Mouse (Mus musculus) adrenal gland, adult 8-10 months (tissue): ENCODE results near the gene Map10. TPM values are rescaled to one million over a fixed set of nuclear protein-coding genes. Genes with fewer than 3 reads are reported as not detected.

Source experiments
- DNase-seq: peaks from one replicate; pipeline ENCODE4 v3.0.0; 2022
- total RNA-seq, 4 experiments: library from RNA; stranded (reverse); gene quantifications; 2 replicates each; pipeline ENCODE4 v1.2.4; 2022

Map10 gene
- total RNA-seq, 4 experiments from 2014 or later = 3.4 to 5.4 (median 4.9) TPM

GRCm38 (mm10) chr8:125670906-125671305, 1.3 kb downstream of the Map10 start:
- no peak for DNase-seq

- DNase-seq = no peak
These were observed 1.8 kb downstream of the Map10 start for GRCm38 (mm10) chr8:125671371-125671770.

GRCm38 (mm10) chr8:125675796-125676195, 6.2 kb downstream of the Map10 start:
- DNase-seq = no peak

GRCm38 (mm10) chr8:125677484-125677883, 7.9 kb downstream of the Map10 start:
- DNase-seq = no peak

GRCm38 (mm10) chr8:125678854-125679648, 9.4 kb downstream of the Map10 start:
- no peak for DNase-seq

- DNase-seq = no peak
These were observed 11.3 kb downstream of the Map10 start for GRCm38 (mm10) chr8:125680851-125681408.

- DNase-seq = no peak
These were observed 15.7 kb downstream of the Map10 start for GRCm38 (mm10) chr8:125685216-125685760.

GRCm38 (mm10) chr8:125686221-125686865, 16.7 kb downstream of the Map10 start:
- no peak for DNase-seq

GRCm38 (mm10) chr8:125690166-125690915, 20.7 kb downstream of the Map10 start:
- DNase-seq = no peak

- no peak for DNase-seq
These were observed 21.3 kb downstream of the Map10 start for GRCm38 (mm10) chr8:125690961-125691360.

GRCm38 (mm10) chr8:125692447-125692846, 22.8 kb downstream of the Map10 start:
- no peak for DNase-seq

- no peak for DNase-seq
These were observed 23.6 kb downstream of the Map10 start for GRCm38 (mm10) chr8:125693197-125693596.

- no peak for DNase-seq
These were observed 26.3 kb downstream of the Map10 start for GRCm38 (mm10) chr8:125695951-125696350.

- no peak for DNase-seq
These were observed 29.9 kb downstream of the Map10 start for GRCm38 (mm10) chr8:125699391-125700025.

GRCm38 (mm10) chr8:125700407-125700806, 30.8 kb downstream of the Map10 start:
- no peak for DNase-seq

GRCm38 (mm10) chr8:125702868-125703473, 33.4 kb downstream of the Map10 start:
- DNase-seq = no peak

GRCm38 (mm10) chr8:125704434-125704833, 34.8 kb downstream of the Map10 start:
- DNase-seq = no peak

- no peak for DNase-seq
These were observed 36.2 kb downstream of the Map10 start for GRCm38 (mm10) chr8:125705816-125706215.

- no peak for DNase-seq
These were observed 39.6 kb downstream of the Map10 start for GRCm38 (mm10) chr8:125709171-125709570.

- DNase-seq = no peak
These were observed 41.9 kb downstream of the Map10 start for GRCm38 (mm10) chr8:125711514-125711913.

GRCm38 (mm10) chr8:125716211-125716610, 46.6 kb downstream of the Map10 start:
- no peak for DNase-seq

GRCm38 (mm10) chr8:125716613-125717012, 47.0 kb downstream of the Map10 start:
- no peak for DNase-seq
